Mouse (Mus musculus): Measurements from ENCODE around the gene Irf2bp2.
A peak's percentile ranks its signal among the peaks of the same experiment; 100 is the strongest.

Irf2bp2 gene

DNA sequence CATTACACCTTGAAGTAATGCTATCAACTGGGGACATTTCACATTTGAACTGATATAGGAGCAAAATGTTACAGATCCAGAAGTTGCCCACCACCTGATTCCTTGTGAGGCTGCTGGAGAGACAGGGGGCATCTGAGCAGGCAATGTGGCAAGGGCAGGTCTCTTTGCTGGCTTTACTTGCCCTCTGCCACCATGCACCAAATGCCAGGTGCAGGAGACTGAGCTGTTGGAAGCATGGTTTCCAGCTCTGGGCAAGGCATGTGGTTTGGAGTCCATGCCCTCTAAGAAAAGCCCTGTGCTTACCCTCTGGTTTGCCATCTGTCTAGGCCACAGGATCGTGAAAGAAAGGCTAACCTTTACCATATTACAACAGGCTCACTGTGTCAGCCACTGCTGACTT is 24.1 kb downstream of the Irf2bp2 start:
- DNase-seq (ENCODE audit: low read depth, low spot score) = no peak

DNA sequence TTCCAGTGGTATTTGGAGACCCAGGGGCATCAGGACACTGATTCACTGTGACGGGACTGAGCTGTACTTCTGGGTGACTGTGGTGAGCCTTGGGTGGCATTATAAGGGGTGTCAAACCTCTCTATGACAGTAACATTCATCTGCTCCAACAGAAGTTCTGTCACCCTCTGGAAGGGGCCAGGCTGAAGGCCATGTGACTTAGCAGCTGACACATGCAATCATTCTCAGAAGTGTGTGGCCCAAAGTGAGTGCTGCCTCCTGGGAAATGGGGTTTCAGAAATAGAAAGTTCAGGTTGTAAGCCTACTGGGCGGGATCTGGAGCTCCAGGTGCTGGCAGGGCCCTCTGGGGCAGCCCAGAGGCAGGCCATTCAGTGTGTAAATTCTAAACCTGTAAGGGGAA is 26.1 kb downstream of the Irf2bp2 start:
- no peak for DNase-seq (ENCODE audit: low read depth, low spot score)

DNA sequence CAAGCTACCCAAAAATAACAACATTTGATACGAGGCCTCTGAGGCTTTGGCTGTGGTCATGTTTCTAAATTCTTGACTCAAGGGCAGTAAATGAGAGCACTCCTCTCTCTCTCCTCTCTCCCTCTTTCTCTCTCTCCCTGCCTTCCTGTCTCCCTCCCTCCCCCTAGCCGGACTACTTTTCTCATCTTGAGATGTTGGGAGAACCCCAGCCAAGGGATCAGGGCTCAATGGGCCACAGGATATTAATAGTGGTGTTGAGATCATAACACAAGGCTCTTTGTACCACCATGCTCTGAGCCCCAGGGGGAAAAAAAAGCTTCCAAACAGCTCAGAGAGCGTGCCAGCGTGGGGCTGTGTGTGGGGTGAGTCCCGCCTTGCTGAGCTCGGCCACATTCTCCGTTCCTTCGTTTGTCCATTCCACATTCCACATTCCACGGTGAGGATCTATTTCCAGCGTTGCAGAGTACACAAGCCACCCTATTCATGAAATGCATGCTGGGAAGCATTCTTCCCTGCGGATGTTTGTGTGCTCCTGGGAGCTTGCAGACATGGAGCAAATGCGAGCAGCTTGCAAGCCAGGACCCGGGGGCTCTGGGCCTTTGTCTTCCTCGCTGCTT is 27.2 kb downstream of the Irf2bp2 start:
- DNase-seq (ENCODE audit: low read depth, low spot score) = no peak

DNA sequence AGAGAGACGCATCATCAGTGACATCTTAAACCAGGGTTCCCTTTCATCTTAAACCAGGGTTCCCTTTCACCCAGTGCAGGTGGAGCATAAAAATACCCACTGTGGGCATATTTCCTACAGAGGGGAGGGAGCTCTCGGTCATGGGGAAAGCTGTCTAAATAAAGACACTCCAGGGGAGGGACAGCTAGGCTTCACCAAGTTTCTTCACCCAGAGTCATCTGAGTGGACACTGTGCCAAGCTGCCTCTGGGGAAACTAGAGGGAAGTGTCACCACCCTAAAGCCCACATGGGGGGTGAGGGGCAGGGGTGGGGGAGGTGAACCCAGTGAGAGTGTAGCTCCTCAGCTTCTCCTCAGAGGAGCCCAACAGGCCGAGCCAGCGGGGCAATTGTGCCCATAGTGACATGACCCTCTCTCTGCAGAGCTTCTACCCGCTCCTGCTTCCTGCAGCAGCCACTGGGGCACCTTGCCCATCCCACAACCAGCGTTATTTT is 27.8 kb downstream of the Irf2bp2 start:
- no peak for DNase-seq (ENCODE audit: low read depth, low spot score)

DNA sequence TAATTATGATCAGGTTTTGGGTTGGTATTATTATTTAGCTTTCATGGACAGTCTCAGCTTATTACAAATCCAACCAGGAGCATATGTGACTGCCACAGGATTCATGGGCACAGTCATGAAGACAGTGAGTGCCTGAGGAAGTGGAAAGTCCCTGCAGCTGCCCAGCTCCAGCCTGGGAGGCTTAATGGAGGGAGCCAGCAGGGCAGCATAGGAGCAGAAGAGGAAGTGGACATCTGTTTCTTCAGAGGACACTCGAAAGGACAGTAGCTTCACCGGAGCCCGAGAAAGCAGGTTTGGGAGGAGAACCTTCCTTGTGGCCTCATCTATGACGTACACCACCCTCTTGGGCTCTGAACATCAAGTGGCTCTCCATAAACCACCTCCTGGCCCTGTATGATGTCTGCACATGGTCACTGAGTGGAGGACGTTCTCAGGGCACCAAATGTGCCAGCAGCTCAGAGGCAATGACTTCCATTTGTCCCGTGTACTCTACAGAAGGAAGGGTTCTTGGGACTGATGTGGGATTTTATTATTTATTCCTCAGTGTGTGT is 28.5 kb downstream of the Irf2bp2 start:
- no peak for DNase-seq (ENCODE audit: low read depth, low spot score)

DNA sequence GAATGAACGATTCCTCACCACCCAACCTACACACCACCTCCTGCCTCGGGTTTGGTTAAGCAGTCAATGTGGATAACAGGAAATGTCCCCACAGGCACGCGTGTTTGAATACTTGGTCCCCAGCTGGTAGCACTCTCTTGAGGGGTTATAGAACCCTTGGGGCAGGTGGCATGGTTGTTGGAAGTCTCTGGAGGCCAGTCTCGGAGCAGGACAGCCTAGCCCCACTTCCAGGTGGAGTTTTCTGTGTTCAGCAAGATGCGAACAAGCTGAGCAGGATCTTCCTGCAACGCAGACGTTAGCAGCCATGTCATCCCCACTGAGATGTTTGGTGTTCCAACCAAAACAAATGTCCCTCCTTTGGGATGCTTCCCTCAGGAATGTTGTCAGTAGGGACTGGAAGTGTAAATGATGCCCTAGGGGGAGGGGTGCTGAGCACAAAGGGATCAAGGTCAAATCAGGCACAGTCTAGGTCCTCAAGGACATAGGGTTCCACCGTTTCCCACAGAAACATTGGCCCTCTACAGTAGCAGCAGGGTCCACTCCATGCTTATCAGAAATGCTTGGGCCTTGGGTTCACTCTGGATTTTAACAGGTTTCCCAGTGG is 29.1 kb downstream of the Irf2bp2 start:
- no peak for DNase-seq (ENCODE audit: low read depth, low spot score)

DNA sequence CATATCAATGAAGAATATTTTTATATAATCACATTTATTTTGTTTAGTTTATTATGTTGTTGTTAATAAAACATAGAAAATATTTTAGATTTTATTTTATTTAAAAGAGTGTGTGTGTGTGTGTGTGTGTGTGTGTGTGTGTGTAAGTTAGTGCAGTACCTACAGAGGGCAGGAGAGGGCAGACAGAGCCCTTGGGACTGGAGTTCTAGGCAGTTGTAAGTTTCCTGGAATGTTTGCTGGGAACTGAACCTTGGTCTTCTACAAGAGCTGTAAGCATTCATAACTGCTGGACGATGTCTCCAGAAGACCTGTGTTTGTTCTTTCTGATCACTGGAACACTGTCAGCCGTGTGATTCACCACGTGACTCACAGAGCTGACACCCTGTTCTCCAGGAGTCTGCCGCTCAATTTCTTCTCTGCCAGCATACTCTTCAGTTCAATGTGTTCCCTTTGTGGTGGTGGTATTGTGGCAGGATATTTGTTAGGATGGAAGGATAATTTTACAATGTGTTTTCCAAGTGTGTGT is 32.4 kb downstream of the Irf2bp2 start:
- no peak for DNase-seq (ENCODE audit: low read depth, low spot score)

DNA sequence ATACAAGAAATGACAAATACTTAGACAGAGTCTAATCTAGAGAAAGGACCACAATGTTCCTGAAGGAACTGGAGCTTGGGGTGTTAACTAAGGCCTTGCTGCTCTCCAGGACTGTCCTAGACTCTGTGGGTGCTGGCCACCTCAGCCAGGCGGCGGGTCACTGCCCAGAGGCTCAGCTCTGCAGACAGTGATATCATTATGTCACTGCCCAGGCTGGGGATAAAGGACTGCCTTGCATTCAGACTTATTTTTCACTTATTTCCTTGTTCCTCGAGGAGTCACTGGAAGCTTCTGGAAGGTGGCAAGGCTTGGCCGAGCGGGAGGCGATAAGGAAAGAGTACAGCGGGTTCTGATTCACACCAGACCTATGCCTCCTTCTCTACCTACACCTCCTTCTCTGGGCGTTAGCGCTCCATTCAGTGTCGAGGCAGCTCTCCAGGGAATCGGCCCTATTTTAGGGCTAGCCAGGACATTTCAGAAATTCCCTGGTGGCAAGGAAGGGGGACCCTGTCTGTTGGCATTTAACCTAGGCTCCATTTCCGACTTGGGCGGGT is 35.3 kb downstream of the Irf2bp2 start:
- DNase-seq (ENCODE audit: low read depth, low spot score) = no peak

DNA sequence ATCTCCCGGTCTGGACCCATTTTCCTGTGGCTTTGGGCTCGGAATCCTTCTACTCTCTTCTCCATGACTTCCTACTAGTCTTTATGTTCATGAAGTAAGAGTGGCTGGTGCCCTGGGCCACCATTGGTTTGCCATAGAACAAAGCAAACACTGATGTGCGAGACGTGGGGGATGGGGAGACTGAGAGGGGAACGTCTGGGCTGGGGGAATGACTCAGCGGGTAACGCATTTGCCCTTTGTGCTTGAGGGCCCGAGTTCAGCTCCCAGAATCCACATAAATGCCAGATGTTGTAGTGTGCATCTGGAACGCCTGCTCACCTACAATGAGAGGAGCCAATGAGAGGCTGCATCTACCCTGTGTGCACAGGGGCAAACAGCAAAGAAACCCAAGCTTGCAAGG is 36.4 kb downstream of the Irf2bp2 start:
- no peak for DNase-seq (ENCODE audit: low read depth, low spot score)

DNA sequence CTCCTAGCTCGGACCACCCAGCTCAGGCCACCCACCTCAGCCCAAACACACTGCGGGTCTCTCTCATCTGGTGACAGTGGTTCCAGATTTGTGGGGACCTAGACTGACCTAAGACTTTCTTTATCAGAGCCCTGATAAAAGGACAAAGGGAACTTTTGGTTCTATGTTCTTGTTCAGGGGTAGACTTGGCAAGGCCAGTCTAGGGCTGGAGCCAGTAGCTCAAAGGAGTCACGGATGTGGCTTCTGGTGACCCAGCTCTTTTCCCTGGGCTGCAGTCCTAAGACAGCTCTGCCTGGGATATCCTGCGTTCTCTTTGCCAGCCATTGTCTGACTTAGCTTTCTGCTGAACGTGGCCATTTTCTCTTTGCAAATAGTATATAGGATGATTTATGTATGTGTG is 37.1 kb downstream of the Irf2bp2 start:
- DNase-seq (ENCODE audit: low read depth, low spot score) = no peak

DNA sequence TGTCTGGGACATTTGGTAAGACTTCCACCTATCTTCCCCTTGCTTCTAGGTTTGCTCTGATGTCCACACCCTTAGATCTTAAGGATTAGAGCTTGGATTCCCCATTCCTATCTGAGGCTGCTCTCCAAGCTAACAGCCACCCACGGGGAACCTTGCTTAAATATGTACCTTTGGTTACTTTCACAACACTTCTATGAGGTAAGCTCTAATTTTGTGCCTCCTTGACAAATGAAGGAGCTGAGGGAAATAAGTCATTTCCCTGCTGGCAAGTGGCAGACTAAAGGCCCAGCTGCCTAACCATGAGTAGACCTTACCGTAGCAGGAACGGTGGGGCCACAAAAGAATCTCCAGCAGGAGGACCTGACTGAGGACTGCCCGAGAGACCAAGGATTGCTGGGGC is 39.0 kb downstream of the Irf2bp2 start:
- DNase-seq (ENCODE audit: low read depth, low spot score) = no peak

DNA sequence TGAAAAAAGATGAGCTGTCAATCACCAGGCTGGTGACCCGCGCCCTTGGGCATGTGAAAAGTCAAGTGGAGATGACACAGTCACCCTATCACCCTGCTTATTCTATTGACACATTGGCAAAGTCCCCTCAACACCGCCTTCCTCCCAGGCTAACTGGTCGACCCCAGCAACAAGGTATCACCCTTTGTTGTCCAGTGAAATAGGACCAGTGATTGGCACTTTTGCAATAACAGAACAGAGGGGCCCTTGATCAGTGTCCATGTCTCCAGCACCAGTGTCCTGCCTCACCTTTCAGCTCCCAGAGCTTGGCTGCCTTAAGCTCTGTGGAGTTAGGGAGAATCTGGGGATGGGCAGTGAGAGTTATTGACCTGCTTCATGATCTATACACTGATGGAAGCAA is 41.9 kb downstream of the Irf2bp2 start:
- DNase-seq (ENCODE audit: low read depth, low spot score) = no peak

DNA sequence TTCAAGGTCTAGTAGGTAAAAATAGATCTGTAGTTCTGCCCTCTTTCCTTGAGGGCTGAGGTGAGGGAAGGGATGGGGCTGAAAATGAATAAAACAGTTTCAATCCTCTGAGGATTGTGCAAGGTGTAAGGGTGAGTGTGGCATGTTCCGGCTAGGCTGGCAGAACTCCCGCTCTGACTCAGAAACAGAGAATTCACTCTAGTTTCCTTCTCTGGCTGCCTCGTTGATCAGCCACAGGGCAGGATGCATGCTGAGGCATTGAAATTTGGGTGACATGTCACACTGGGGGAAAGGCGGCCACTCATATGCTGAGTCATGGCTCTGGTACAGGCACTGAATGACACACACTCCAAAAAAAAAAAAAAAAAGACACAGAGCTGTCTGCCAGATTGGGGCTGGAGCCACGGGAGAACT is 42.8 kb downstream of the Irf2bp2 start:
- DNase-seq (ENCODE audit: low read depth, low spot score) = no peak

DNA sequence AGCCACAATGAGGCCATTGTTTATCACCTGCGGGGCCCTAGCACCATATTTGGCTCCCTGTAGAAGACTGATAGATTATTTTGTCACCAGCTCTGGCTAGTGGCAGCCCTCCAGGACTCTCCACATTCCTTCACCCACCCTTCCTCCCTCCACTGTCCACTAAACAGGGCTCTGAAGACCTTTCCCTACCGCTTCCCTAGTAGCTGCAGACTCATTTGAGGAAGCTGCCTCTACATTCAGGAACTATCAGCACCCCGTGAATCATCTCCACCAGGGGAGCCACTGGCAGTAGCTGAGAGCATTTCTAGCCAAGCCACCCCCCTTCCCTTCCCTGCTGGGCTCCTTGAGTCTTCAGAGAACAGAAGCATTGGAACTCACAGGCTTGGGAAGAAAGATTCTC is 45.9 kb downstream of the Irf2bp2 start:
- no peak for DNase-seq (ENCODE audit: low read depth, low spot score)

DNA sequence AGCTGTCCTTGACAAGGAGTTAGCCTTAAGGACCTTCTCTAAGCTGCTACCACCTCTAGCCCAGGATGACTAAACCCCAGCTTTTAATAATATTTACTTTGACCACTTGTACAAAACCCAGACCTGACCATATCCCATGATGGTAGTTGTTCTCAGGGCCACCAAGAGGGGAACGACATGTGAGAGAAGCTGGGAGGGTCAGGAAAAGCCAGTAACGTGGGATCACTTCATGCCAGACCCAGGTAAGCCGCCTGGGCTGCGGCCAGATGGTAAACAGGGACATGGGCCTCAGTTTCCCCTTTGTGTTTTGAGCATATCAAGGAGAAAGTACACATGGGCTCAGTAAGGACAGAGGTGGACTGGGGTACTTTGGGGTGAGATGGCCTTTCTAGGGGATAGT is 46.4 kb downstream of the Irf2bp2 start:
- no peak for DNase-seq (ENCODE audit: low read depth, low spot score)

DNA sequence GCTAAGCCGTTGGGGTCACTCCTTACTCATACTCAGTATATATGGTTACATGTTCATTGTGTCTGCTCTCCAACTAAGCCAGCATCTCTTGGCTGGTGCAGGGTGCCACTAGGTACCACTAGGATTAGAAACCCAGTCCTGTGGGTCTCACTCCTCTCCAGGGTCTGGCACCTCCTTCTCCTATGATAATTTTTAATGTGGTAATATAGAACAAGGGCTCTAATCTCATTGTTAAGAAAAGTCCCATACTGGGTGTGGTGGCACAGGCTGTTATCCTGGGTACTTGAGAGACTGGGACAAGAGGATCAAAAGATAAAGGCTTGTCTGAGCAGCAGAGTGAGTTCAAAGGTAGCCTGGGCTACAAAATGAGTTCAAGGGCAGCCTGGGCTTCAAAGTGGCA is 47.3 kb downstream of the Irf2bp2 start:
- no peak for DNase-seq (ENCODE audit: low read depth, low spot score)

DNA sequence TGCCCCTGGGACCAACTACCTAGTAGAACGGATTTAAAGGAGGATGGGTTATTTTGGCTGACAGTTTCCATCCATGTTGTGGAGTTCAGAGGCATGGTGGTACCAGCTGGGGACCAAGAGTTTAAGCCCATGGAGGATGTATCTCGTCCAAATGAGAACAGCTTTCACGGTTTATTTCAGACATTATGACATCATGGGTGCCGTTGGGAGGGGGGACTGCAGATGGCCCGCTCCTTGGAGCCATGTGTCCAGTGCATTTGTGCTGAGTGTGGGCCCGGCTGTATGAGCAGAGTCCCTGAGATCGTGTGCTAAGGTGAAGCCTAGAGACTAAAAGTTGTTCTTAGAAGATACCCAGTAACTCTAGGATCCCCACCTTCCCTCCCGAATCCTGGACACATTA is 50.4 kb downstream of the Irf2bp2 start:
- no peak for DNase-seq (ENCODE audit: low read depth, low spot score)

DNA sequence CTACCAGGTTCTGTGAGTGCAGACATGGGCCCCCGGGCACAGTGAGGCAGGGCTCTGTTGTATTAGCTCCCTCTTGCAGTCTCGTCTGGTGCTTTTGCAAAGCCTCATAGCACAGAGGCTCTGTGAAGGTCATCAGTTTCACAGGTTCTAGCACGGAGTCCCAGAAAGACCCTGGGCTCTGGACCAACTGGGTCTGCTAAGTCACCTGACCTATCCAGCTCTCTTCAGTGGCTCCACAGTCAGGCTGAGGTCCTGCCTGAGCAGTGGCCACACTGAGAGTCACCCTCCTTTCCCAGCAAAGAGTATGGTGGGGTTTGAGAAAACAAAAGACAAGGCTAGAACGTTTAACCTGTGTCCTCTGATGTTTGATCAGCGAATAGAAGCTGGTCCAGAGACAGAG is 51.0 kb downstream of the Irf2bp2 start:
- DNase-seq (ENCODE audit: low read depth, low spot score) = no peak

DNA sequence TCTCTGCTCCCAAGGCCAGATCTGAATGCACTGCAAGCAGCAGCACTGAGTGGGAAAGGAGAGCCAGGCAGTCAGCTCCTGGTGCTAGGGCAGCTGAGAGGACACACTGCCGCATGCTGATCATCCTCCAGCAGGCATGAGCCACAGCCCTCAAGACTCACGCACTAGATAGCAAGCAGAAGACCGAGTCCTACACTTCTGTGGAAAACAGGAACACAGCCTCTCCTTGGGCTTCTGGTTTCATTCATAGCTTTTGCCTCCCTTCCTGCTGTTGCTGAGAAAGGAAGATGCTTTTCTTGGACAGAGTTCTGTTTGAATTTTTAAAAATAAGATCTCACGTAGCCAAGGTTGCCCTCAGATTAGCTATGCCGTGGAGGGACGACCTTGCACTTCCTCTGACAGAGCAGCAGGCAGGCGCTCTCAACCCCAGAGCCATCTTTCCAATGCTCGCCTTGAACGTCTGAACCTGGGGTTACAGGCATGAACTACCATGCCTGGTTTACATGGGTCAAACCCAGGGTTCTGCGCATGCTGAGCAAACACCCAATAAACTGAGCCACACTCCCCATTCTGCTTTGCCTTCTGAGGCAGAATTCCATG is 51.6 kb downstream of the Irf2bp2 start:
- no peak for DNase-seq (ENCODE audit: low read depth, low spot score)

DNA sequence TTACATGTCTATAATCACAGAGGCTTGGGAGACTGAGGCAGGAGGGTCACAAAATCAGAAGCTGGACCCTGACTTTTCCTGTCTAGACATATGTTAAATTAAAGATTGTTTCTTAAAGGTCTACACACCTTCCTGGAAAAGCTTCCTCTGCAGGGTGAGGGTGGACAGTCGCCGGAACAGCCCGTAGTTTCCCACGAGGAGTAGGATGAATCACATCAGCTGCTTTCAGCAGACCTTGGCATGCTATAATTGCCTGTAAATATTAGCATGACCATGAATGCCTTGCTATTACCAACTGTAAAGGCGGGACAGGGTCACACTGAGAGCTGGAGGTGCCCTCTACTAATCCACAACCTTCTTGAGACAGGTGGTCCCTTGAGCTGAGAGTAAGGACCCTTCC is 53.5 kb downstream of the Irf2bp2 start:
- no peak for DNase-seq (ENCODE audit: low read depth, low spot score)

DNA sequence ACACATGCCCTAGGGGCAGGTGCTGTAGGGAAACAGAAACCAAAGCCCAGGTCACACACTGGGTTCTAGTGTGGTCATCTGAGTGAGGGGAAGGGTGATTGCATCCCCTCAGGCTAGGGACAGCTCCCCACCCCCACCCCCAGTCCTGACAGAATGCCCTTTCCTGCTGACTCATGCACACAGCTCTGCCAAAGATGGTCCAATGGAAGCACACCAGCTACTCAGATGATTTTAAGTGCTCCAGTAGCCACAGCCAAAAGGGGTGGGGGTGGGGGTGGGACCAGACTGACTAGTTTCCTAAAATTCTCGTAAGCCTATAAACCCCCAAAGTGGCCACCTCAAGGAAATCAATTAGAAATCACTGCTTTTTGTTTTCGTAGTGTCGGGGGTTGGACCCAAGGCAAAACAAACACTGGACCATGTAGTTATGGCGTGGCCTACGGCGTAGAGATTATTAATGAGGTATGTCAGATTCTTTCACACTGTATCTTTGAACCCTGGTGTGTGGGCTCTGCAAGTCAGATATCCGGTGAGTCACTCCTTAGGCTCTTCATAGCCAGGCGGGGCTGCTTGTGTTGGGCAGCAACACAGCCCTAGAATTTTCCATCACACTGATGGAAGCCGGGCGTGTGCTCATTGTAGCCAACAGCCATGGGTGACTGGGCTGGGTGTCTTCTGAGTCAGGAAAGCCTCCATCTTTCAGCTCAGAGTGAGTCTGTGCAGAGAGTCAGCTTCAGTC is 54.3 kb downstream of the Irf2bp2 start:
- peak; percentile 37 for DNase-seq (ENCODE audit: low read depth, low spot score)

All from CD4-positive helper T cell, adult 2 months (primary cell).